Mouse (Mus musculus): ENCODE data around the gene Uvrag. TPM values are rescaled to one million over a fixed set of nuclear protein-coding genes. Genes with fewer than 3 reads are reported as not detected.

Uvrag gene
- total and polyA plus RNA-seq, 3 experiments: 13.1 to 29.9 (median 23.3) TPM

DNA sequence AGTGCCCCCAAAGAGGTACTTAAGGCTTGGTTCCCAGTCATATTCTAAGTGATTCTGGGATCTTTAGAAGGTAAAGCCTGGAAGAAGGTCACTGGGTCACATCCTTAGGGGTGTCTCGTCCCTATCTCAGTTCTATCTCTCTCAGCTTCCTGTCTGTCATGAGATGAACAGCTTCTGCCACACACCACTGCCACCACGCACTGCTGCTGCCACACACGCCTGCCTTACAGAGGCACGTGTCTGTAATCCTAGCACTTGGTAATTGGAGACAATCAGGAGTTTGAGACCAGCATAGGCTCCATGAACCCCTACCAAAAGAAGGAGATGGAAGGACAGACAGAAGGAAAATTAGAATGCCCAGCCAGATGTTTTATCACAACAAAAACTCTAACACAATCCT is 20.9 kb downstream of the Uvrag start:
- no peak for DNase-seq (ENCODE audit: low spot score)

DNA sequence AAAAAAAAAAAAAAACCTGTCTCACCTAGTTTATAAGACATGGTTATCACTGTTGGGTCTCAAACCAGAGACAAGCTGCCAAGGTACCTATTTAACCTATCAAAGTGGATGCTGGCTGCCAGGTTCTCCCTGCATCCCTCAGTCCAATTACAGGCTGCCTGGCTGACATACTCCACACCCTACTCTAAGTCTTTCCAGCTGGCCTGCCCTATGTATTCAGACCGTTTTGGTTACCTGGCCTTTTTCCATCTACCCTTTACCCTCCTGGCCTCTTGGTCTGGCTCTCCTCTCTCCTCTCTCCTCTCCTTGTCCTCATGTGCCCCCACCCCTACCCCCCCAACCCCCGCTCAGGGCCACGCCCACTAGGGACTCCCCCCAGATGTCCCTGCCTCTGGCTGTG is 24.2 kb downstream of the Uvrag start:
- ATAC-seq (ENCODE audit: extremely low read depth, insufficient number of reproducible peaks, low FRiP score, poor library complexity, severe bottlenecking): no peak
- H3K9me3 ChIP-seq (replicated peaks): no peaks in the 10 kb centered on the region
- H3K27me3 ChIP-seq (ENCODE audit: insufficient read depth, low read length): no peaks in the 10 kb centered on the region
- no peak for DNase-seq (ENCODE audit: low spot score)
- TF ChIP-seq GATA1 (IDR thresholded peaks at IDR 0.05; ENCODE audit: borderline replicate concordance, low read length) (no peak), POLR2AphosphoS5 (IDR thresholded peaks at IDR 0.05; ENCODE audit: insufficient replicate concordance, low read depth, low read length) (no peak)
- peaks cover 58% of the 10 kb centered on the region for H3K36me3 ChIP-seq (replicated peaks)
- no peak overlapping the region for H3K4me3 ChIP-seq (ENCODE audit: low read depth, low read length)
- peaks cover 9% of the 10 kb centered on the region for H3K4me1 ChIP-seq (ENCODE audit: insufficient read depth, low read depth, low read length)

More for the DNA sequence above, 20.9 kb downstream of the Uvrag start:
- peaks cover 56% of the 10 kb centered on the region for H3K36me3 ChIP-seq (replicated peaks)
- H3K9me3 ChIP-seq (replicated peaks): peaks cover 3% of the 10 kb centered on the region
- no peaks in the 10 kb centered on the region for H3K27me3 ChIP-seq (ENCODE audit: insufficient read depth, low read length)
- peaks cover 9% of the 10 kb centered on the region for H3K4me1 ChIP-seq (ENCODE audit: insufficient read depth, low read depth, low read length)
- TF ChIP-seq GATA1 (IDR thresholded peaks at IDR 0.05; ENCODE audit: borderline replicate concordance, low read length): no peak
- no peak for TF ChIP-seq GATA2 (IDR thresholded peaks at IDR 0.05; ENCODE audit: borderline replicate concordance, low read depth, low read length)
- no peak for TF ChIP-seq TAL1 (conservative IDR thresholded peaks at IDR 0.05; ENCODE audit: low read depth, low read length)
- no peak for TF ChIP-seq POLR2AphosphoS5 (IDR thresholded peaks at IDR 0.05; ENCODE audit: insufficient replicate concordance, low read depth, low read length)
- no peak for TF ChIP-seq CTCF (IDR thresholded peaks at IDR 0.05; ENCODE audit: low read depth, low read length)
- no peak overlapping the region for H3K4me3 ChIP-seq (ENCODE audit: low read depth, low read length)
- no peak for ATAC-seq (ENCODE audit: extremely low read depth, insufficient number of reproducible peaks, low FRiP score, poor library complexity, severe bottlenecking)

DNA sequence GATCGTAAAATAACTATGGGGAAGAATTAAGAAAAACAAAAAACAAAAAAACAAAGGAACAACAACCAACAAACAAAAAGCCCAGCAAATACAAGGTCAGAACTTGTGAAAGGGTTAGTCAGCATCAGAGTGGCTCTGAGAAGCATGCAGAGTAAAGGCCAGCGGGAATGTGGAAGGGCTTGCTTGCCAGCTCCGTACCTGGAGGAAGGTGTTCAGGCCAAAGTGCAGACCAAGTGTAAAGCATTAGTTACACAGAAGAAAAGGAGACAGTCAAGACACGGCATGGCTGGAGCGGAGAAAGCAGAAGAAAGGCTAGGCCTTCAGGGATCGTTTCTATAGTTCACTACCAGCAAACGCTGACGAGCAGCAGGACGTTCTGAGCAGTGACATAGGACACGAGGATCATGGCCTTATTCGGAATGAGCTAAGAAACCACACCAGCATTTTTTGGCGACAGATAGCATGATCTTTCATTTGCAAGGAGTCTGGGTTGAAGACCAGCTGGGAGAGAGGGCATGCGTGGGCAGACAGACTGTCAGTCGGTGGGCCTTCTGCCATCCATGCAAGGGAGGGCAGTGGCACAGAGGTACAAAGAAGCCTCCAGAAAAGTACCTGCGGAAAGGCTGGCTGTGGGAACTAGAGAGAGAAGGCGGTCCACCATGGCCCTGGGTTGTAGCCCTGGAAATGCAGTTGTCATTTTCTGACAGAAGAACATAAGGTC is 26.8 kb downstream of the Uvrag start:
- no peak for TF ChIP-seq GATA1 (IDR thresholded peaks at IDR 0.05; ENCODE audit: borderline replicate concordance, low read length)
- no peak for TF ChIP-seq POLR2AphosphoS5 (IDR thresholded peaks at IDR 0.05; ENCODE audit: insufficient replicate concordance, low read depth, low read length)
- TF ChIP-seq CTCF (IDR thresholded peaks at IDR 0.05; ENCODE audit: low read depth, low read length): no peak
- no peak for TF ChIP-seq GATA2 (IDR thresholded peaks at IDR 0.05; ENCODE audit: borderline replicate concordance, low read depth, low read length)
- TF ChIP-seq TAL1 (conservative IDR thresholded peaks at IDR 0.05; ENCODE audit: low read depth, low read length): no peak
- Histone ChIP-seq H3K4me3 (ENCODE audit: low read depth, low read length) (no peak overlapping the region), H3K36me3 (replicated peaks) (peaks cover 60% of the 10 kb centered on the region), H3K4me1 (ENCODE audit: insufficient read depth, low read depth, low read length) (no peaks in the 10 kb centered on the region), H3K9me3 (replicated peaks) (no peaks in the 10 kb centered on the region), H3K27me3 (ENCODE audit: insufficient read depth, low read length) (no peaks in the 10 kb centered on the region)
- DNase-seq (ENCODE audit: low spot score) (no peak), ATAC-seq (ENCODE audit: extremely low read depth, insufficient number of reproducible peaks, low FRiP score, poor library complexity, severe bottlenecking) (no peak)

DNA sequence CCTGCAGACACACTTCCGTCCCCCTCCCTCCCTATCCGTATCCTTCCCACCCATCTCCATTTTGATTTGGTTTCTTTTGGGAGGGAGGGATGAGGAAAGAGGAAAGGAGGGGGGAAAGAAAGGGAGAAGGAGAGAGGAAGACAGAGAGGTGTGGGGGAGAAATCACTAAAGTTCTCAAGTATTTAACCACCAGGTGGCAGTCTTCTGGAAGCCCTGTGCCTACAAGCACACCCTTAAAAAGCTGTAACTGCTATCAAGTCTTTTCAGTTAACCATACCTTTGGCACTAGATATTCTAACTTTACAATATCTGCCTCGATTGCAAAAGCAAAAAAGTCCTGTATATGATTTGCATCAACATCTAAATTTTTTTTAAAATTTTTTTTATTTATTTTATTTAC is 33.4 kb downstream of the Uvrag start:
- ATAC-seq (ENCODE audit: extremely low read depth, insufficient number of reproducible peaks, low FRiP score, poor library complexity, severe bottlenecking) (no peak; the same call in 1 of the 2 replicates), DNase-seq (ENCODE audit: low spot score) (no peak)

DNA sequence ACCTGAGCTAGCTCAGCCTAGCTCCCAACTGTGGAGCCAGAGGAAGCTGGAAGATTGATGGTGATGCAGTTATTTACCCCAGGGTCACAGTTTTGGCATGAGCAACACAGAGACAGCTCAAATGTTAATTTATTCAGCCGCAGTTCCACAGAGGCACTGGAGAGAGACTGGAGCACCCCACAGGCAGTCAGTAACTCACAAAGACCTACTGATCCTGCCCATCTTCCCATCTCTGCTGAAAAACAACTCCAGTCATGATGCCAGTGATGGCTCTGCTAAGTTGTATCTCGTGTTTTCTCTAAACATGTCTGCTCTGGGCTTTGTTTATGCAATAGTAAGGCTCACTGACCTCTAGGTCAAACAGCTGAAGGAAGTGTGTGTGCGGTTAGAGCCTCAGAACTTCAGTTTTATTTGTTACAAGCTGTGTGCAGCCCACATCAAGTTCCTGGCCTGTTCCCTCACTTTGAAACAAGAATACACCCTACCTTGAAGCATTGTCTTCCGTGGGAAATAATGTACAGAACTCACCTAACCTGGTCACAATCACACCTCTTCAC is 34.1 kb downstream of the Uvrag start:
- no peak for ATAC-seq (ENCODE audit: extremely low read depth, insufficient number of reproducible peaks, low FRiP score, poor library complexity, severe bottlenecking)
- H3K9me3 ChIP-seq (replicated peaks): no peaks in the 10 kb centered on the region
- H3K27me3 ChIP-seq (ENCODE audit: insufficient read depth, low read length): no peaks in the 10 kb centered on the region
- H3K4me3 ChIP-seq (ENCODE audit: low read depth, low read length): no peak overlapping the region
- no peak for TF ChIP-seq GATA1 (IDR thresholded peaks at IDR 0.05; ENCODE audit: borderline replicate concordance, low read length)
- H3K36me3 ChIP-seq (replicated peaks): peaks cover 42% of the 10 kb centered on the region
- peaks cover 11% of the 10 kb centered on the region for H3K4me1 ChIP-seq (ENCODE audit: insufficient read depth, low read depth, low read length)
- no peak for DNase-seq (ENCODE audit: low spot score)

More for the DNA sequence above, 33.4 kb downstream of the Uvrag start:
- Histone ChIP-seq H3K36me3 (replicated peaks) (peaks cover 46% of the 10 kb centered on the region), H3K27me3 (ENCODE audit: insufficient read depth, low read length) (no peaks in the 10 kb centered on the region), H3K9me3 (replicated peaks) (no peaks in the 10 kb centered on the region), H3K4me1 (ENCODE audit: insufficient read depth, low read depth, low read length) (peaks cover 4% of the 10 kb centered on the region), H3K4me3 (ENCODE audit: low read depth, low read length) (no peak overlapping the region)
- TF ChIP-seq TAL1 (conservative IDR thresholded peaks at IDR 0.05; ENCODE audit: low read depth, low read length) (no peak), CTCF (IDR thresholded peaks at IDR 0.05; ENCODE audit: low read depth, low read length) (no peak), GATA2 (IDR thresholded peaks at IDR 0.05; ENCODE audit: borderline replicate concordance, low read depth, low read length) (no peak), POLR2AphosphoS5 (IDR thresholded peaks at IDR 0.05; ENCODE audit: insufficient replicate concordance, low read depth, low read length) (no peak), GATA1 (IDR thresholded peaks at IDR 0.05; ENCODE audit: borderline replicate concordance, low read length) (no peak)

DNA sequence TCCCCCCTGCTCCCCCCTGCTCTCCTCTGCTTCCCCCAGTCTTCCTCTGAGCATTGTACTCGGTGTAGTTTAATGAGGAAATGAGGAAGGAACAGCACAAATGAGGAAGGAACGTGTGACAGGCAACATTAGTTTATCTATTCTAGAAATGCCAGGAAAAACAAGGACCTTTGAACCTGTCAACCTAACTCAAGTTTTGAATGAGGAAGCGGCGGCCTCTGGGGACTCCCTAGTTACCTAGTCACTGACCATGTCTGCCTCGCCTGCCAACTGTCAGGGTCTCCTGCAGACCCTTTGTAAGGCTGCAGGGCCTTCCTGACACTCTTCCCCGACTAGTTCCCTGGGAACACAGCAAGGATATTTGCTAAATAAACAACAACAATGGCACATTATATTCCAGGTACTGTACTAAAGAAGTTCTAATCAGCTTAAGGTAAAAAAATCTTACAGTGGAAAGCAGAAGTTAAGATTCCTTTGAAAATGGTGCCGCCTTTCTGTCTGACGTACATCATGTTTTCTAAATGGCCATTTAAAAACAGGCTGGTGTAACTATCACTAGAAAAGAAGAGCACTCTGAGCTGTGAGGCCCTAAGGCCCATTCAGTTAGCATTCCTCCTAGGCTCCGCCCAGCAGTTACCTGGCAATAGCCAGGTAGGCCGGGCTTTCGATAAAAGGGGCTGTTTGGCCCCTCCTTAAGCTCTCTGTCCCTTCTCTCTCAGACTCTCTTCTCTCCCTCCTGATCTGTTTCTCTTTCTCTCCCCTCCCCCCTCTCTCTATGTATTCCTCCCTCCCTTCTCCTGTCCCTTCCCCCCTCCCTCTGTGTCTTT is 39.0 kb downstream of the Uvrag start:
- TF ChIP-seq POLR2AphosphoS5 (IDR thresholded peaks at IDR 0.05; ENCODE audit: insufficient replicate concordance, low read depth, low read length): no peak
- no peak for TF ChIP-seq CTCF (IDR thresholded peaks at IDR 0.05; ENCODE audit: low read depth, low read length)
- no peak for TF ChIP-seq GATA1 (IDR thresholded peaks at IDR 0.05; ENCODE audit: borderline replicate concordance, low read length)
- DNase-seq (ENCODE audit: low spot score) (peak; percentile 43), ATAC-seq (ENCODE audit: extremely low read depth, insufficient number of reproducible peaks, low FRiP score, poor library complexity, severe bottlenecking) (peak; percentile 8; the same call in 1 of the 2 replicates)
- peaks cover 21% of the 10 kb centered on the region for H3K4me1 ChIP-seq (ENCODE audit: insufficient read depth, low read depth, low read length)
- H3K36me3 ChIP-seq (replicated peaks): peaks cover 62% of the 10 kb centered on the region
- no peaks in the 10 kb centered on the region for H3K9me3 ChIP-seq (replicated peaks)
- no peaks in the 10 kb centered on the region for H3K27me3 ChIP-seq (ENCODE audit: insufficient read depth, low read length)
- H3K4me3 ChIP-seq (ENCODE audit: low read depth, low read length): no peak overlapping the region

Measured in G1E (cell line).